Mouse (Mus musculus): ENCODE data around the gene Aif1. TPM values are rescaled to one million over a fixed set of nuclear protein-coding genes. Genes with fewer than 3 reads are reported as not detected.

Aif1 gene
- total RNA-seq, 2 experiments from 2014 or later, result 9.8 to 10.6 TPM

- peak; percentile 69 to 72 for DNase-seq (ENCODE audit: low spot score in 2 of 2)
Measured at GRCm38 (mm10) chr17:35195631-35196320, 19.9 kb upstream of the Aif1 start.

GRCm38 (mm10) chr17:35194844-35195630, 19.2 kb upstream of the Aif1 start:
- no peak for DNase-seq (ENCODE audit: low spot score in 2 of 2)

- DNase-seq (ENCODE audit: low spot score in 2 of 2), result no peak
Measured at GRCm38 (mm10) chr17:35193881-35194843, 18.3 kb upstream of the Aif1 start, which contains the start of gene Ltb. TSS of gene Ltb (plus strand) at chr17:35194439.

GRCm38 (mm10) chr17:35192924-35193323, 17.1 kb upstream of the Aif1 start:
- no peak for DNase-seq (ENCODE audit: low spot score in 2 of 2)

GRCm38 (mm10) chr17:35191723-35192122, 15.9 kb upstream of the Aif1 start:
- no peak for DNase-seq (ENCODE audit: low spot score in 2 of 2)

DNA sequence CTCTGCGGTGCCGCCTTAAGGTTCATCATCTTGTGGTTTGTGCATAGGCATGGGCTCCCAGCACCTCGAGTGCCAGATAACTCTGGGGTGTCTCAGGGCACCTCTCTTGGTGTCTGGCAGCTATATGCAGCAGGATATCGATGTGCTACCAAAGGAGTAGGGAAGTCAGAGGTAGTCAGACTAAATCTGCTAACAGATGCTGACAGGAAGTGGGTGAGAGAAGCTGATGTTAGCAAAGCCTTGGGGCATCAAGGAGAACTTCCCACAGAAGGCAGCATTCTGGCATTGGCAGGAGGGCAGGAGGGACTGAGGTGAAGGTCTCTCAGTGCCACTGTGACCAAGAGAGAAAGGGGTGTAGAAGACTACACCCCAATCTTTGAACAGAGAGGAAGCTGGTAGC, 14.2 kb upstream of the Aif1 start:
- DNase-seq (ENCODE audit: low spot score in 2 of 2), result no peak

GRCm38 (mm10) chr17:35189186-35189585, 13.3 kb upstream of the Aif1 start:
- DNase-seq (ENCODE audit: low spot score in 2 of 2), result no peak

- no peak for DNase-seq (ENCODE audit: low spot score in 2 of 2)
Measured at GRCm38 (mm10) chr17:35187959-35188610, 12.2 kb upstream of the Aif1 start, which contains the start of gene Lst1. TSS of gene Lst1 (minus strand) at chr17:35188439.

DNA sequence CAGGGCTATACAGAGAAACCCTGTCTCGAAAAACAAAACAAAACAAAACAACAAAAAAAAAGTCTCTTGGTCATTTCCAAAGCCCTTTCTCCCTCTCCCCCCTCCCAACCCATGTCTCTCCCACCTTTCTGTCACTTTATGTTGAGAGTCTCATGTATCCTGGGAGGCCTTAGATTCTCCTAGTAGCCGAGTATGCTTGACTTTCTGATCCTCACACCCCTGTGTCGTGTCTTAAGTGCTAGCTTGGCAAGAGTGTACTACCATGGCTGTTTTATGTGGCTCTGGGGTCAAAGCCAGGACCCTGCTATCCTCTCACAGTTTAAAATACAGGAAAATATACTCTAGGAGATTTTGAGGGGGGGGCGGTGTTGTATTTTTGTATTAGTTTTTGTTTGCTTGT, 11.5 kb upstream of the Aif1 start:
- no peak for DNase-seq (ENCODE audit: low spot score in 2 of 2)

- DNase-seq (ENCODE audit: low spot score in 2 of 2), result no peak
Measured at GRCm38 (mm10) chr17:35186681-35187080, 10.8 kb upstream of the Aif1 start.

DNA sequence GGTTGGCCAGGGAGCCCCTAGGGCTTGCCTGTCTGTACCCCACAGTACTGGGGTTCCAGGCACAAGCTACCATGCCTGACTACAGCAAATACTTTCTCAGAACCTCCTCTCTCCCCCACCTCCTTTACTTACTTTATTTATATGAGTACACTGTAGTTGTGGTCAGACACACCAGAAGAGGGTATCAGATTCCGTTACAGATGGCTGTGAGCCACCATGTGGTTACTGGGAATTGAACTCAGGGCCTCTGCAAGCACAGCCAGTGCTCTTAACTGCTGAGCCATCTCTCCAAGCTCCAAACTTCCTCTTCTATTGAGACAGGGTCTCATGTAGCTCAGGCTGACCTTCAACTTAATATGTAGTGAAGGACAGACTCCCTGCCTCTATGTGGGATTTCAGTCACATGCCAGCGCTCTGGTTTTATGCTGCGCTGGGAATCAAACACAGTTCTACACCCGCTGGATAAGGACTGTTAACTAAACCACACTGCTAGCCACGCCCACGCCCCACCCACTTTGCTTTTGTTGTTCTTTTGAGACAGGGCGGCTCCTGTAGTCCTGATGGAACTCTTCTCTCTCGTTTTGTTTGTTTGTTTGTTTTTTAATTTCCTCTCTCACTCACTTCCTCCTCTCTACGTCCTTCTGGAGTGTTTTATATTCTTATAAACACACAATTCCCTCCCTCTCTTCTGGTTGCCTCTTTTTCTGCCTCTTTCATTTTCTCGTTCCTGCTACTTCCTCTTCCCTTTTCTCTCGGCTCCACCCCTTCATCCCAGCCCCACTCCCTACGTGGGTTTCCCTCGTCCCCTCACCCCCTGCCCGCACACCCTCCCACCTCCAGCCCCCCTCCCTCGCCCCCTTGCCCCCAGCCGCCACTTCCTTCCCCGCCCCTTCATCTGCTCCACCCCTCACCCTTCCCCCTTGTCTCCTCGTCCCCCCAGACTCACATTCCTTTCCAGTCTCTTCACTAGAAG, 10.1 kb upstream of the Aif1 start:
- peak in 1 of 2 experiments; percentile 48 for DNase-seq (ENCODE audit: low spot score in 2 of 2)

DNA sequence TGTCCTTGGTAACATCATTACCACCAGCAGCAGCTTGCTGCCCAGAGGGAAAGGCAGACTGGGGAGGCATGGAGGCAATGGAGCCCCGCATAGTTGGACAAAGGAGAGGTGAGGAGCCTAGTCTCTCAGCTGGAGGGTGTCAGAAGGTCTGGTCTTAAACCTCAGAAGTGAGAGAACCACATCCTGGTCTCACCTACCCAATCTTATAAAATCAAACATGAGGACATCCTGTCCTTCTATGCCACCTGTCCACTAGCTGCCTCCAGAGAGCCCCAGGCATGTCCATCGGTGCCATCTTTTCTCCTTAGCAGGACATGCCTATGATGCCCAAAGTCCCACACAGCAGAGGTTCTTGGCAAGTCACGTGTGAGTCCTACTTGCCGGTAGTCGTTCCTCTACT, 4.2 kb upstream of the Aif1 start:
- no peak for DNase-seq (ENCODE audit: low spot score in 2 of 2)

- DNase-seq (ENCODE audit: low spot score in 2 of 2), result peak in 1 of 2 experiments; percentile 62
Measured at GRCm38 (mm10) chr17:35178528-35178927, 2.7 kb upstream of the Aif1 start.

- DNase-seq (ENCODE audit: low spot score in 2 of 2), result no peak
Measured at GRCm38 (mm10) chr17:35175382-35175781, 486 bp downstream of the Aif1 start.

GRCm38 (mm10) chr17:35174201-35174977, 1.5 kb downstream of the Aif1 start:
- no peak for DNase-seq (ENCODE audit: low spot score in 2 of 2)

DNA sequence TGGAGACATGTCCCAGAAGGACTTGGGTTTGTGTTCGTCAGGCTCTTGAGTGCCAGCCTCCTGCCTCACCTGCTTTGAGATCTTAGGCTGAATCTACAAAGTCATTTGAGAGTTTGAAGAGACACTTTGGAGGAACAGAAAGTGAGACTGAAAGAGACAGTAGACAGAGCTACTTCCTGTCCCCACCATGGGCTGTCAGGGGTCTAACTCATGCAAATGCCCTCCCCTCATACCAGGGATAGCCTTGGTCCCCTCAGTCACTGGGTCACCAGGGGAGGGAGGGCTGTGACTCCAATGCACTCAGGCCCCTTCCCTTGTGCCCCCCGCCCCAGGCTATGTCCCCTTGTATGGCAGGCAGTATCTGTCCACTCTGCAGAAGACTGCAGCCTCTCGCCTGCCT, 2.5 kb downstream of the Aif1 start:
- no peak for DNase-seq (ENCODE audit: low spot score in 2 of 2)

GRCm38 (mm10) chr17:35172445-35173234, 3.2 kb downstream of the Aif1 start:
- no peak for DNase-seq (ENCODE audit: low spot score in 2 of 2)

Measured in adrenal gland, postnatal 4 days (tissue).